Mouse (Mus musculus) heart, postnatal 36 days (tissue): ENCODE results near the gene Tmem269. TPM values are rescaled to one million over a fixed set of nuclear protein-coding genes. Genes with fewer than 3 reads are reported as not detected.

Experiments
- total RNA-seq, 2 experiments: library from RNA; stranded (reverse); gene quantifications; 2 replicates each; pipeline ENCODE4 v1.2.3; 2021

Tmem269 gene
- total RNA-seq, 2 experiments from 2014 or later, result not detected

Other genes with a start within 250 kb of the Tmem269 start
- 10 to 100 TPM in 1 of 2 experiments, 1 to 10 TPM in 1; 9.5 to 12.7 TPM for gene Slc2a1, start 109.5 kb downstream of the Tmem269 start, total RNA-seq
- 10 to 100 TPM; 20.0 to 21.5 TPM for gene Zfp691, start 44.0 kb downstream of the Tmem269 start, total RNA-seq
- under 1 TPM in 1 of 2 experiments, not detected in 1; 0.11 TPM for gene Ermap, start 28.2 kb downstream of the Tmem269 start, total RNA-seq
- gene Svbp, start 22.9 kb downstream of the Tmem269 start, total RNA-seq, result 10 to 100 TPM; 19.0 to 19.6 TPM
- gene AU022252, start 14.5 kb upstream of the Tmem269 start, total RNA-seq, result 10 to 100 TPM; 22.2 to 24.5 TPM
- gene P3h1, start 14.7 kb upstream of the Tmem269 start, total RNA-seq, result 10 to 100 TPM; 13.3 to 15.1 TPM
- not detected for gene Cldn19, start 37.2 kb upstream of the Tmem269 start, total RNA-seq
- gene Ybx1, start 76.4 kb upstream of the Tmem269 start, total RNA-seq, result 100 to 1,000 TPM; 786 to 814 TPM
- gene Ppih, start 102.3 kb upstream of the Tmem269 start, total RNA-seq, result 10 to 100 TPM in 1 of 2 experiments, 1 to 10 TPM in 1; 9.4 to 12.2 TPM
- gene Ccdc30, start 197.3 kb upstream of the Tmem269 start, total RNA-seq, result under 1 TPM in 1 of 2 experiments, not detected in 1; 0.36 TPM
- gene Ppcs, start 204.2 kb upstream of the Tmem269 start, total RNA-seq, result 10 to 100 TPM in 1 of 2 experiments, 1 to 10 TPM in 1; 9.6 to 12.7 TPM
- not detected for gene Zmynd12, start 204.6 kb upstream of the Tmem269 start, total RNA-seq